Mouse (Mus musculus) liver, embryonic 16.5 days (tissue): ENCODE results near the gene Tbc1d10a. TPM values are rescaled to one million over a fixed set of nuclear protein-coding genes. Genes with fewer than 3 reads are reported as not detected.

Source experiments
- ATAC-seq: fragments of 200-750 bp; cut with Nextera tagmentation; 2 replicates; pipeline ENCODE4 v1.8.0; 2017; ENCODE audit warnings: low read depth, mild to moderate bottlenecking, moderate number of reproducible peaks, moderate library complexity
- H3K27ac ChIP-seq: fragments of 300-500 bp; sonication (generic); 2 replicates; pipeline ENCODE4 v1.5.1; 2014; ENCODE audit warnings: mild to moderate bottlenecking, low read length
- H3K27me3 ChIP-seq: fragments of 300-500 bp; sonication (generic); 2 replicates; pipeline ENCODE4 v1.6.1; 2014; ENCODE audit warnings: low read depth, low read length, mixed read lengths; ENCODE audit not compliant: control insufficient read depth, insufficient read depth
- H3K36me3 ChIP-seq: fragments of 300-500 bp; sonication (generic); 2 replicates; pipeline ENCODE4 v1.6.1; 2014; ENCODE audit warnings: mild to moderate bottlenecking; ENCODE audit not compliant: control insufficient read depth, insufficient read depth
- H3K4me1 ChIP-seq: fragments of 300-500 bp; sonication (generic); 2 replicates; pipeline ENCODE4 v1.6.1; 2014; ENCODE audit warnings: low read depth, low read length, mixed read lengths; ENCODE audit not compliant: control insufficient read depth
- H3K4me2 ChIP-seq: fragments of 300-500 bp; sonication (generic); 2 replicates; pipeline ENCODE4 v1.6.1; 2014; ENCODE audit warnings: low read depth, low read length, mixed read lengths
- H3K4me3 ChIP-seq: fragments of 300-500 bp; sonication (generic); 2 replicates; pipeline ENCODE4 v1.5.1; 2014; ENCODE audit warnings: low read depth, mild to moderate bottlenecking, low read length
- H3K9ac ChIP-seq: fragments of 300-500 bp; sonication (generic); 2 replicates; pipeline ENCODE4 v1.6.1; 2014; ENCODE audit warnings: low read depth, low read length
- H3K9me3 ChIP-seq: fragments of 300-500 bp; sonication (generic); replicated peaks from 2 replicates; pipeline ENCODE4 v1.6.1; 2016; ENCODE audit warnings: low read length; ENCODE audit not compliant: control insufficient read depth
- WGBS: fragments of 180-500 bp; shearing (Covaris S2); extraction: QIAGEN DNeasy Blood & Tissue Kit; methylation state at CpG from one replicate; pipeline ENCODE4 v1.1.7; 2014; ENCODE audit not compliant: insufficient replicate concordance; 5-methylcytosine and 5-hydroxymethylcytosine counted together
- polyA plus RNA-seq: library from polyadenylated mRNA; unstranded; fragments of >200 nt; fragmentation: Nextera tagmentation; extraction: Ambion mirVana; gene quantifications from 2 replicates; pipeline ENCODE4 v1.2.1, GENCODE M21; 2015

Tbc1d10a gene
- polyA plus RNA-seq, 1 experiment from 2014 or later: 6.5 TPM

DNA sequence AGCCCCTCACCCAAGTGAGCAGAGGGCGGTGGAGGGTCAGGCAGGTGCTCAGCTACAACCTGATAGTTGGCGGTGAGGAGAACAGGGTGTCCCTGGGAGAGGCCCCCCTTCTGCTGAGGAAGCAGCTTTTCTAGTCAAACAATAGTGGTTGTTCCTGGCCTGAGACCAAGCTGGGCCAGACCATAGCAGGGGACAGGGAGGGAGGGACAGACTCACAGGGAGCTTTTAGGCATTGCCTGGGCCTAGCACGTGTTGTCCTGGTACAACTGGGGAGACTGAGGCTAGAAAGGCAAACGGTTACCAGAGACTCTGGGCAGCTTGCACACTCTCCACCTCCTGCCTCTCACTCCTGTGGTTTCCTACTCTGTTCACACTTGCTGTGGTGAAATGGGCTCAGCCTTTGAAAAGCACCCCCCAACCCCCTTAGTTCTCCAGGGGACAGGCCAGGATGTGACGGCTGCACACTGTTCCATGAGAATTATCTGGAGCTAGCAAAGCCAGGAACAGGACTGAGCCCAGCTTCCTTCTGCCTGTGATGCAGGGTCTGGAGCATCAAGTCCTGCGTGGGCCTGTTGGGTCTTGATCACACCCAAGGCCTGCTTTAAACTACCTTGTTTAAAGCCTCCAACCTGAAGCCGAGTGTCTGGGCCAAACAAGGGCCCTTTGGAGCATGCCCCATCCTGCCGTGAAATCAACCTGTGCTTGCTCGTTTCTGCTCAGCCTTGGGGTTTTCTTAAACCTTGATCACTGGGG is 29.8 kb downstream of the Tbc1d10a start:
- Histone ChIP-seq H3K9me3 (no peaks in the 10 kb centered on the region), H3K4me2 (no peak overlapping the region), H3K4me1 (peaks cover 27% of the 10 kb centered on the region), H3K36me3 (no peaks in the 10 kb centered on the region), H3K27ac (no peak overlapping the region), H3K27me3 (peaks cover 17% of the 10 kb centered on the region), H3K9ac (no peak overlapping the region), H3K4me3 (no peak overlapping the region)
- WGBS: 69% methylated on average over 9 of the region's 9 CpGs
- ATAC-seq: no peak

- Histone ChIP-seq H3K4me2 (peak within 1 kb of the TSS; percentile 99), H3K27me3 (peaks cover 17% of the 10 kb centered on the region), H3K4me1 (peaks cover 41% of the 10 kb centered on the region), H3K36me3 (no peaks in the 10 kb centered on the region), H3K27ac (0 out of 2 replicates have a peak within 1 kb of the TSS, but pooled peaks have one; percentile 48), H3K4me3 (peak within 1 kb of the TSS; percentile 63), H3K9me3 (no peaks in the 10 kb centered on the region), H3K9ac (peak within 1 kb of the TSS; percentile 74)
- peak; percentile 93 for ATAC-seq
- under 1% methylated on average over 56 of the region's 56 CpGs for whole genome bisulfite sequencing
These were observed 31.5 kb downstream of the Tbc1d10a start, which contains the start of gene Castor1 for GRCm38 (mm10) chr11:4217914-4218629. Gene Castor1, plus strand, starts transcription at chr11:4218225.

DNA sequence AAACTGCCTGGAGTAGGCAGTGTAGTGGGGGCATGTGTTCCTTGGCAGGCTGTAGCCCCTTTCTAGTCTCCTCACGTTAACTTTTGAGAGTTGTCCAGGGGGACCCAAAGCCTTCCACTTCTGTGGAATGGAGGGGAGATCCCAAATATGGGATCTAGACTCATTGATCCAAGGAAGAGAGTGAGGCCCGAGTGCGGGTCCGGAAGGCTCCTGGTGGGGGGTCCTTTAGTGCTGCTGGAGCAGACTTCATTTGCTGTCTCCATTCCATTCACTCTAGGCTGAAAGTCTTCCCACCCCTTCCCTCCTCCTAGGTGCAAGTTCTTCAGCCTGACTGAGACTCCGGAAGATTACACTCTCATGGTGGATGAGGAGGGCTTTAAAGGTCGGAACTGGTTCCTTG is 32.0 kb downstream of the Tbc1d10a start:
- H3K36me3 ChIP-seq: no peaks in the 10 kb centered on the region
- WGBS: 14% methylated on average over 6 of the region's 6 CpGs
- H3K9me3 ChIP-seq: no peaks in the 10 kb centered on the region
- H3K27me3 ChIP-seq: peaks cover 17% of the 10 kb centered on the region
- no peak for ATAC-seq
- H3K9ac ChIP-seq: peak overlapping the region; percentile 74
- H3K4me1 ChIP-seq: peaks cover 47% of the 10 kb centered on the region
- H3K4me2 ChIP-seq: peak overlapping the region; percentile 99
- H3K27ac ChIP-seq: no peak overlapping the region
- peak overlapping the region; percentile 63 for H3K4me3 ChIP-seq

DNA sequence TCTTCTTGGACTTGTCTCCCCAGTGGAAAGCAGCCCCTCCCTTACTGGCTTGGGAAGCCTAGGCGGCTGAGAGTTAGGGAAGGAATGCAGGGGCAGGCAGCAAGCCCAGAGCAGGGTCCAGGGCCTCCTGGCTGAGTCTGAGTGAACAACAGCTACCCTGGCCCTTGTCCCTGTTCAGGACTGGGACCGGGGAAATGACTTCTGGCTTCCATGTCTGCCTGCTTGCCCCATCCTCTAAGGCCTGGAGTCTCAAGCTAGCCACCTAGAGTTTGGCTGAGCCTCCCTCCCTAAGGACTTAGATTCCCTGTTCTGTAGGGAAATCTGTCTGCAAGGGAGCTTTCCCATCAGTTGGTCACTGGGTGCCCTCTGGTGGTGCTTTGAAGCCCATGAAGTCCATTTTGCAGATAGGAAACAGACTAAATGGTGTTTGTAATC is 32.7 kb downstream of the Tbc1d10a start:
- no peak for ATAC-seq
- no peak overlapping the region for H3K27ac ChIP-seq
- H3K9me3 ChIP-seq: no peaks in the 10 kb centered on the region
- peaks cover 17% of the 10 kb centered on the region for H3K27me3 ChIP-seq
- no peak overlapping the region for H3K9ac ChIP-seq
- 20% methylated on average over 2 of the region's 2 CpGs for WGBS
- H3K4me2 ChIP-seq: 0 out of 2 replicates have a peak overlapping the region, but pooled peaks have one; percentile 99
- H3K4me1 ChIP-seq: peaks cover 54% of the 10 kb centered on the region
- no peak overlapping the region for H3K4me3 ChIP-seq
- H3K36me3 ChIP-seq: no peaks in the 10 kb centered on the region

- Histone ChIP-seq H3K4me2 (no peak overlapping the region), H3K27me3 (peaks cover 17% of the 10 kb centered on the region), H3K27ac (no peak overlapping the region), H3K4me3 (no peak overlapping the region), H3K36me3 (no peaks in the 10 kb centered on the region), H3K4me1 (peaks cover 60% of the 10 kb centered on the region), H3K9ac (no peak overlapping the region), H3K9me3 (no peaks in the 10 kb centered on the region)
- WGBS: 50% methylated on average over 9 of the region's 9 CpGs
- ATAC-seq: no peak
These were observed 33.3 kb downstream of the Tbc1d10a start for GRCm38 (mm10) chr11:4219908-4220307.

- H3K4me2 ChIP-seq: no peak overlapping the region
- H3K27ac ChIP-seq: no peak overlapping the region
- H3K4me1 ChIP-seq: peaks cover 64% of the 10 kb centered on the region
- peaks cover 17% of the 10 kb centered on the region for H3K27me3 ChIP-seq
- H3K36me3 ChIP-seq: no peaks in the 10 kb centered on the region
- WGBS: 48% methylated on average over 28 of the region's 28 CpGs
- H3K4me3 ChIP-seq: no peak overlapping the region
- no peak for ATAC-seq
- H3K9me3 ChIP-seq: no peaks in the 10 kb centered on the region
- H3K9ac ChIP-seq: no peak overlapping the region
These were observed 34.1 kb downstream of the Tbc1d10a start for GRCm38 (mm10) chr11:4220443-4221400.

DNA sequence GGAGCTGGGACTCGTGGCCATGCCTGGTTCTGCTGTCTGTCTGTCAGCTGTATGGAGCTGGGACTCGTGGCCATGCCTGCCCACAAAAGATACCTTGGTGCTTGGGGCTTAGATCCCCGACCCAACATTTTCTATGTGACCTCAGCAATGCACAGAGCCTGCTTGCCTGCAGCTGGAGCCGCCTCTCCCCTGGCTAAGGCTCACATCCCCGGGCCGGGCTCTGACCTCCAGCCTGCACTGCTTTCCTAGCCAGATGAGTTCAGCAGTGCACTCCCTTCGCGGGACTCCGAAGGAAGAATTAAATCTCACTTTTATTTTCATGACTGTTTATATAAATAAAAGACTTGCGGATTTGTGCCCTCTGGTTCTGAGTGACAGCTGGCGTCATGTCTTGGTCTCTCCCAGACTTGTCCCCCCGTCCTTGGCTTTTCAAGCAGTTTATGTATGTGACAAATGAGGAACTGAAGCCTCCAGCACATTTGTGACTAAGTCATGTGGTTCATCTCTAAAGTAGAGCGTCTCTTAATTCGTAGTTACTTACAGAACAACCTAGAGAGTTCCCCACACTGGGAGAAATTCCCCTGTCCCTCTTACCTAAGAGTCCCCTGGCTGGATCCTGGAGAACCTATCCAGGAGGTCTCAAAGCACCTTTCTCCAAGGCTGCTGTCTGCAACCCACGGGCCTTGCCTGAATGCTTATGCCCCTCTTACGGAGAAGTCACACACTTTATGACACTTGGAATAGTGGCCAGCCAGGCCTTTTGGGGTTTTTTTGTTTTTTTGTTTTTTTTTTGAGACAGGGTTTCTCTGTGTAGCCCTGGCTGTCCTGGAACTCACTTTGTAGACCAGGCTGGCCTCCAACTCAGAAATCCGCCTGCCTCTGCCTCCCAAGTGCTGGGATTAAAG is 35.7 kb downstream of the Tbc1d10a start:
- 66% methylated on average over 17 of the region's 17 CpGs for WGBS
- Histone ChIP-seq H3K4me1 (peaks cover 79% of the 10 kb centered on the region), H3K4me2 (no peak overlapping the region), H3K27ac (0 out of 2 replicates have a peak overlapping the region, but pooled peaks have one; percentile 3), H3K27me3 (peaks cover 17% of the 10 kb centered on the region), H3K4me3 (no peak overlapping the region), H3K36me3 (no peaks in the 10 kb centered on the region), H3K9ac (peak overlapping the region; percentile 20; the same call in 1 of the 2 replicates), H3K9me3 (no peaks in the 10 kb centered on the region)
- ATAC-seq: no peak
